Mouse (Mus musculus) kidney, postnatal 0 days (tissue): ENCODE data around the gene Grik1. TPM values are rescaled to one million over a fixed set of nuclear protein-coding genes. Genes with fewer than 3 reads are reported as not detected.

Experiments used
- ATAC-seq: fragments of 200-750 bp; cut with Nextera tagmentation; replicated peaks from 2 replicates; pipeline ENCODE4 v1.8.0; 2017; ENCODE audit warnings: low read depth, moderate number of reproducible peaks, moderate TSS enrichment, moderate library complexity; ENCODE audit not compliant: low FRiP score
- DNase-seq: peaks from one replicate; pipeline ENCODE4 v3.0.0-alpha.2; 2016; ENCODE audit warnings: low spot score
- H3K27ac ChIP-seq: fragments of 300-500 bp; sonication (generic); 2 replicates; pipeline ENCODE4 v1.5.1; 2014; ENCODE audit warnings: mild to moderate bottlenecking
- H3K27me3 ChIP-seq: fragments of 300-500 bp; sonication (generic); 2 replicates; pipeline ENCODE4 v1.6.1; 2014; ENCODE audit warnings: low read length, mixed read lengths; ENCODE audit not compliant: insufficient read depth
- H3K36me3 ChIP-seq: fragments of 300-500 bp; sonication (generic); 2 replicates; pipeline ENCODE4 v1.6.1; 2014; ENCODE audit warnings: low read length, mixed read lengths; ENCODE audit not compliant: insufficient read depth
- H3K4me1 ChIP-seq: fragments of 300-500 bp; sonication (generic); replicated peaks from 2 replicates; pipeline ENCODE4 v1.6.1; 2014; ENCODE audit warnings: antibody characterized with exemption, low read length, mixed read lengths; ENCODE audit not compliant: insufficient read depth
- H3K4me2 ChIP-seq: fragments of 300-500 bp; sonication (generic); 2 replicates; pipeline ENCODE4 v1.6.1; 2014; ENCODE audit warnings: mild to moderate bottlenecking, low read length, moderate library complexity, mixed read lengths
- H3K4me3 ChIP-seq: fragments of 300-500 bp; sonication (generic); replicated peaks from 2 replicates; pipeline ENCODE4 v1.5.1; 2014; ENCODE audit warnings: low read depth, low read length
- H3K9ac ChIP-seq: fragments of 300-500 bp; sonication (generic); 2 replicates; pipeline ENCODE4 v1.6.1; 2014; ENCODE audit warnings: low read depth, low read length
- H3K9me3 ChIP-seq: fragments of 300-500 bp; sonication (generic); replicated peaks from 2 replicates; pipeline ENCODE4 v1.6.1; 2016; ENCODE audit warnings: low read length, inconsistent platforms, mixed read lengths
- CTCF ChIP-seq: IDR thresholded peaks from 2 replicates; pipeline ENCODE4 v1.5.1; 2016; ENCODE audit warnings: antibody characterized with exemption, low read depth, mild to moderate bottlenecking, moderate library complexity
- whole genome bisulfite sequencing: fragments of 180-500 bp; shearing (Covaris S2); extraction: QIAGEN DNeasy Blood & Tissue Kit; methylation state at CpG from one replicate; pipeline ENCODE4 v1.1.7; 2014; 5-methylcytosine and 5-hydroxymethylcytosine counted together
- polyA plus RNA-seq: library from polyadenylated mRNA; unstranded; fragments of >200 nt; fragmentation: Nextera tagmentation; extraction: Ambion mirVana; gene quantifications from 2 replicates; pipeline ENCODE4 v1.2.1, GENCODE M21; 2015

Gene Grik1
- polyA plus RNA-seq, 1 experiment from 2014 or later, result 0.34 TPM

- peak; percentile 39 for DNase-seq
- no peak overlapping the region for H3K27ac ChIP-seq
- WGBS, result 60% methylated on average over 2 of the region's 2 CpGs
- no peak for ATAC-seq
- H3K4me3 ChIP-seq, result no peak overlapping the region
- H3K9ac ChIP-seq, result no peak overlapping the region
- TF ChIP-seq CTCF, result no peak
- no peak overlapping the region for H3K4me2 ChIP-seq
- H3K4me1 ChIP-seq, result no peaks in the 10 kb centered on the region
- no peaks in the 10 kb centered on the region for H3K36me3 ChIP-seq
- H3K9me3 ChIP-seq, result no peaks in the 10 kb centered on the region
- no peaks in the 10 kb centered on the region for H3K27me3 ChIP-seq
These were observed 414.1 kb downstream of the Grik1 start for GRCm38 (mm10) chr16:87875927-87876326.

GRCm38 (mm10) chr16:87864526-87864925, 425.5 kb downstream of the Grik1 start:
- ATAC-seq, result no peak
- no peak overlapping the region for H3K27ac ChIP-seq
- no peaks in the 10 kb centered on the region for H3K36me3 ChIP-seq
- H3K4me2 ChIP-seq, result no peak overlapping the region
- H3K27me3 ChIP-seq, result no peaks in the 10 kb centered on the region
- no peak overlapping the region for H3K9ac ChIP-seq
- no peaks in the 10 kb centered on the region for H3K9me3 ChIP-seq
- DNase-seq, result no peak
- H3K4me1 ChIP-seq, result no peaks in the 10 kb centered on the region
- 83% methylated on average over 6 of the region's 6 CpGs for WGBS
- no peak for TF ChIP-seq CTCF
- H3K4me3 ChIP-seq, result no peak overlapping the region

- Histone ChIP-seq H3K4me2 (no peak overlapping the region), H3K4me3 (no peak overlapping the region), H3K27ac (no peak overlapping the region), H3K4me1 (no peaks in the 10 kb centered on the region), H3K36me3 (no peaks in the 10 kb centered on the region), H3K9me3 (no peaks in the 10 kb centered on the region), H3K9ac (no peak overlapping the region), H3K27me3 (no peaks in the 10 kb centered on the region)
- no peak for TF ChIP-seq CTCF
- DNase-seq, result no peak
- 31% methylated on average over 1 of the region's 1 CpGs for WGBS
- ATAC-seq, result no peak
These were observed 428.3 kb downstream of the Grik1 start for GRCm38 (mm10) chr16:87861722-87862121.

- TF ChIP-seq CTCF, result no peak
- ATAC-seq (no peak), DNase-seq (no peak)
- no peak overlapping the region for H3K9ac ChIP-seq
- H3K27me3 ChIP-seq, result no peaks in the 10 kb centered on the region
- WGBS, result 91% methylated on average over 3 of the region's 3 CpGs
- H3K4me3 ChIP-seq, result no peak overlapping the region
- no peaks in the 10 kb centered on the region for H3K4me1 ChIP-seq
- no peak overlapping the region for H3K4me2 ChIP-seq
- no peaks in the 10 kb centered on the region for H3K36me3 ChIP-seq
- no peak overlapping the region for H3K27ac ChIP-seq
- H3K9me3 ChIP-seq, result no peaks in the 10 kb centered on the region
These were observed 436.5 kb downstream of the Grik1 start for GRCm38 (mm10) chr16:87853451-87854085.

- H3K4me3 ChIP-seq, result no peak overlapping the region
- H3K4me2 ChIP-seq, result no peak overlapping the region
- TF ChIP-seq CTCF, result no peak
- no peak overlapping the region for H3K27ac ChIP-seq
- no peak overlapping the region for H3K9ac ChIP-seq
- WGBS, result 65% methylated on average over 2 of the region's 2 CpGs
- DNase-seq (no peak), ATAC-seq (no peak)
- H3K36me3 ChIP-seq, result no peaks in the 10 kb centered on the region
- no peaks in the 10 kb centered on the region for H3K27me3 ChIP-seq
- no peaks in the 10 kb centered on the region for H3K9me3 ChIP-seq
- H3K4me1 ChIP-seq, result no peaks in the 10 kb centered on the region
These were observed 438.5 kb downstream of the Grik1 start for GRCm38 (mm10) chr16:87851550-87851949.

- no peak for ATAC-seq
- Histone ChIP-seq H3K36me3 (no peaks in the 10 kb centered on the region), H3K4me3 (no peak overlapping the region), H3K9ac (no peak overlapping the region), H3K27me3 (no peaks in the 10 kb centered on the region), H3K4me2 (no peak overlapping the region), H3K9me3 (no peaks in the 10 kb centered on the region), H3K4me1 (no peaks in the 10 kb centered on the region), H3K27ac (no peak overlapping the region)
- no peak for DNase-seq
- 73% methylated on average over 3 of the region's 3 CpGs for WGBS
- no peak for TF ChIP-seq CTCF
These were observed 441.3 kb downstream of the Grik1 start for GRCm38 (mm10) chr16:87848799-87849198.

Other genes with a start within 250 kb of the Grik1 start
- gene Cldn17, start 216.7 kb upstream of the Grik1 start, polyA plus RNA-seq, result 0.20 TPM in 1 of 2 replicates, not detected in the other